Mouse (Mus musculus) limb, embryonic 14.5 days (tissue): ENCODE measurements around the gene Rps19bp1. TPM values are rescaled to one million over a fixed set of nuclear protein-coding genes. Genes with fewer than 3 reads are reported as not detected.

Experiments used
- ATAC-seq: fragments of 200-750 bp; cut with Nextera tagmentation; 2 replicates; pipeline ENCODE4 v1.8.0; 2017; ENCODE audit warnings: low read depth, moderate number of reproducible peaks, moderate TSS enrichment; ENCODE audit not compliant: low FRiP score
- DNase-seq: peaks from one replicate; pipeline ENCODE4 v3.0.0-alpha.2; 2015; ENCODE audit warnings: low spot score
- H3K27ac ChIP-seq: fragments of 300-500 bp; sonication (generic); replicated peaks from 2 replicates; pipeline ENCODE4 v1.5.1; 2014; ENCODE audit warnings: low read depth, mild to moderate bottlenecking, low read length, moderate library complexity, mixed read lengths
- H3K27me3 ChIP-seq: fragments of 300-500 bp; sonication (generic); 2 replicates; pipeline ENCODE4 v1.6.1; 2014; ENCODE audit warnings: low read length, mixed read lengths; ENCODE audit not compliant: control insufficient read depth, insufficient read depth
- H3K36me3 ChIP-seq: fragments of 300-500 bp; sonication (generic); 2 replicates; pipeline ENCODE4 v1.6.1; 2014; ENCODE audit warnings: mild to moderate bottlenecking, low read length, moderate library complexity, mixed read lengths; ENCODE audit not compliant: control insufficient read depth, insufficient read depth
- H3K4me1 ChIP-seq: fragments of 300-500 bp; sonication (generic); 2 replicates; pipeline ENCODE4 v1.6.1; 2014; ENCODE audit warnings: antibody characterized with exemption, low read length, mixed read lengths; ENCODE audit not compliant: control insufficient read depth, insufficient read depth
- H3K4me2 ChIP-seq: fragments of 300-500 bp; sonication (generic); replicated peaks from 2 replicates; pipeline ENCODE4 v1.6.1; 2014; ENCODE audit warnings: low read depth, mild to moderate bottlenecking, low read length, moderate library complexity; ENCODE audit not compliant: severe bottlenecking
- H3K4me3 ChIP-seq: fragments of 300-500 bp; sonication (generic); replicated peaks from 2 replicates; pipeline ENCODE4 v1.5.1; 2014; ENCODE audit warnings: low read length
- H3K9ac ChIP-seq: fragments of 300-500 bp; sonication (generic); 2 replicates; pipeline ENCODE4 v1.6.1; 2014; ENCODE audit warnings: mild to moderate bottlenecking, low read depth, low read length, moderate library complexity; ENCODE audit not compliant: severe bottlenecking
- H3K9me3 ChIP-seq: fragments of 300-500 bp; sonication (generic); 2 replicates; pipeline ENCODE4 v1.6.1; 2016; ENCODE audit warnings: low read length; ENCODE audit not compliant: control insufficient read depth
- POLR2A ChIP-seq: fragments of 200-500 bp; IDR thresholded peaks from 2 replicates; pipeline ENCODE4 v1.8.0; 2012; ENCODE audit warnings: inconsistent platforms, mild to moderate bottlenecking, moderate library complexity, borderline replicate concordance; ENCODE audit not compliant: insufficient read depth, insufficient read length; ENCODE audit errors: extremely low read depth
- WGBS: fragments of 180-500 bp; shearing (Covaris S2); extraction: QIAGEN DNeasy Blood & Tissue Kit; methylation state at CpG from one replicate; pipeline ENCODE4 v1.1.7; 2014; 5-methylcytosine and 5-hydroxymethylcytosine counted together
- polyA plus RNA-seq, 2 experiments: library from polyadenylated mRNA; depleted of rRNA in 1 of 2; stranded (reverse) in 1 of 2; unstranded in 1 of 2; fragments of >200 nt; fragmentation: Nextera tagmentation in 1 of 2; extraction: Ambion mirVana in 1 of 2; gene quantifications; 2 replicates each; pipeline versions ENCODE4 v1.2.1 to v1.2.3; 2012 to 2014

Gene Rps19bp1
- polyA plus RNA-seq (2012; rRNA removed) = 38.4 and 44.2 TPM in 2 replicates
- 61.1 and 66.0 TPM in 2 replicates for polyA plus RNA-seq (2014; fragmentation: Nextera tagmentation; extraction: Ambion mirVana)

- ATAC-seq = peak; percentile 90
- peak; percentile 94 for DNase-seq
- 2% methylated on average over 58 of the region's 66 CpGs for WGBS
- peaks cover 14% of the 10 kb centered on the region for H3K36me3 ChIP-seq
- peaks cover 9% of the 10 kb centered on the region for H3K4me1 ChIP-seq
- H3K9ac ChIP-seq = peak within 1 kb of the TSS; percentile 65
- TF ChIP-seq POLR2A = 0 out of 2 replicates have a peak, but pooled peaks have one; percentile 40
- H3K27me3 ChIP-seq = no peaks in the 10 kb centered on the region
- peak within 1 kb of the TSS; percentile 82 for H3K4me2 ChIP-seq
- H3K4me3 ChIP-seq = peak within 1 kb of the TSS; percentile 66
- H3K27ac ChIP-seq = peak within 1 kb of the TSS; percentile 35; the same call in 1 of the 2 replicates
- H3K9me3 ChIP-seq = no peaks in the 10 kb centered on the region
These were observed at the start of gene Rps19bp1 for GRCm38 (mm10) chr15:80263610-80264575. Gene Rps19bp1, minus strand, starts transcription at chr15:80264315.

GRCm38 (mm10) chr15:80306146-80306545 is 42.0 kb upstream of the Rps19bp1 start:
- Histone ChIP-seq H3K27ac (no peak overlapping the region), H3K27me3 (no peaks in the 10 kb centered on the region), H3K4me1 (no peaks in the 10 kb centered on the region), H3K9ac (no peak overlapping the region), H3K9me3 (no peaks in the 10 kb centered on the region), H3K4me3 (no peak overlapping the region), H3K36me3 (no peaks in the 10 kb centered on the region), H3K4me2 (no peak overlapping the region)
- TF ChIP-seq POLR2A = no peak
- ATAC-seq (no peak), DNase-seq (no peak)
- WGBS = 38% methylated on average over 8 of the region's 8 CpGs

DNA sequence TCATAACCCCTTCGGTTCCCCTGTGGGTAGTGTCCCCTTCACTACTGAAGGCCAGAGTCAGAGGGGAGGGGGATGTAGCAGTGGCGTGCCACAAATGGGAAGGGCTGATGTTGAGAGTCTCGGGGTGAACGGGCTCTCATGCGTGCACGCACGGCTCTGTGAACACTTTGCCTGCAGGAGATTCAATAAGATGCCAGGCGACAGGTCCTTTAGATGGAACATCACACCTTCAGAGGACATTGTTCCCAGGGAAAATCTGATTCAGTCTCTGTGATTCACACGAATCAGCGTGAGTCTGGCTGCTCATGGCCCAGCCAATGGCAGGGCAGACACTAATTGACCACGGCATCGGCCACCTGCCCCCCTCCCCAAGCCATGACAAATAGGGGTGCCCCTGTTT is 40.1 kb upstream of the Rps19bp1 start:
- H3K4me1 ChIP-seq = no peaks in the 10 kb centered on the region
- 84% methylated on average over 12 of the region's 12 CpGs for WGBS
- TF ChIP-seq POLR2A = no peak
- H3K9ac ChIP-seq = no peak overlapping the region
- H3K4me3 ChIP-seq = no peak overlapping the region
- H3K9me3 ChIP-seq = no peaks in the 10 kb centered on the region
- H3K36me3 ChIP-seq = no peaks in the 10 kb centered on the region
- DNase-seq = no peak
- H3K27me3 ChIP-seq = no peaks in the 10 kb centered on the region
- ATAC-seq = no peak
- H3K27ac ChIP-seq = no peak overlapping the region
- no peak overlapping the region for H3K4me2 ChIP-seq

GRCm38 (mm10) chr15:80303779-80304178 is 39.7 kb upstream of the Rps19bp1 start:
- Histone ChIP-seq H3K4me3 (no peak overlapping the region), H3K9ac (no peak overlapping the region), H3K4me1 (no peaks in the 10 kb centered on the region), H3K36me3 (no peaks in the 10 kb centered on the region), H3K27me3 (no peaks in the 10 kb centered on the region), H3K4me2 (no peak overlapping the region), H3K27ac (no peak overlapping the region), H3K9me3 (no peaks in the 10 kb centered on the region)
- WGBS = 67% methylated on average over 14 of the region's 14 CpGs
- no peak for TF ChIP-seq POLR2A
- ATAC-seq (no peak), DNase-seq (no peak)

DNA sequence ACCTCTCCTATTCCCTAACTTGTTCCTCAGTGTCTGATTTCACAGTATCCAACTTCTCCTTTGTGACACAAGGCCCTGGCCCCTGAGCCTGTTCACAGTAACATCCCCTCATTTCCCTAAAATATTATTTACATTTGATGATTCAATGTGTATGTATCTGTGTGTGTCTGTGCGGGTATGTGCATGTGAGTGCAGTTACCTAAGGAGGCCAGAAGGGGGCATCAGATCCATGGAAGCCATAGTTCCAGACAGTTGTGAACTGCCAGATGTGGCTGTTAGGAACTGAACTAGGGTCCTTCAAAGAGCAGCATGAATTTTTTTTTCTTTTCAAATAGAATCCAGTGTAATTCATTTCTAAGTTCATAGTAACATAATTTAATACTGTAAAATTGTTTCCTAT is 33.0 kb upstream of the Rps19bp1 start:
- Histone ChIP-seq H3K9ac (no peak overlapping the region), H3K27ac (no peak overlapping the region), H3K4me1 (no peaks in the 10 kb centered on the region), H3K4me2 (no peak overlapping the region), H3K27me3 (no peaks in the 10 kb centered on the region), H3K36me3 (no peaks in the 10 kb centered on the region), H3K4me3 (no peak overlapping the region), H3K9me3 (no peaks in the 10 kb centered on the region)
- 100% methylated on average over 1 of the region's 1 CpGs for WGBS
- TF ChIP-seq POLR2A = no peak
- no peak for DNase-seq
- ATAC-seq = no peak
